Mouse (Mus musculus): Measurements from ENCODE around the gene Gtpbp4.
A peak's percentile ranks its signal among the peaks of the same experiment; 100 is the strongest.
"Not testable (repeated sequence)": the region's sequence is repeated elsewhere in the genome, so short reads cannot be mapped to it uniquely, and the experiment has no call there.

The Gtpbp4 gene

GRCm38 (mm10) chr13:8995990-8996786, at the start of gene Gtpbp4:
Gene Gtpbp4 (minus strand): TSS chr13:8996083.
- DNase-seq = peak; percentile 97

DNA sequence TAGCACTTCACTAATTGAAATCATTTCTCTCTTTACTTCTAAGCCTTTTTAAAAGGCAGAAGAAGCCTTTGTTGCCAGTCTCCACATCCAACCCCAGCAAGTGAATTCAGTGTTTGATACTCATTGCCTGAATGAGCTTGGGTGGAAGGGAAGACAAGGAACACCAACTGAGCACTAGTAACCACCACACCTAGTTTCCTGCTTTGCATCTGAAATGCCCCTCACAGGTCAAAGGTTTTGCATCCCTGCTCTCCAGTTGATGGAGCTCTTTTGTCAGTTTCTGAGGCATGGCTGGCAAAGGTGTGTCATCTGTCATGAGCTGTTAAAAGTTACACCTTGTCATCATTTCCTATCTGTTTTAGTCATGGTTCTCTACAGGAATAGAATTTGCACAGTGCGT, 48.8 kb upstream of the Gtpbp4 start:
- no peak for DNase-seq

DNA sequence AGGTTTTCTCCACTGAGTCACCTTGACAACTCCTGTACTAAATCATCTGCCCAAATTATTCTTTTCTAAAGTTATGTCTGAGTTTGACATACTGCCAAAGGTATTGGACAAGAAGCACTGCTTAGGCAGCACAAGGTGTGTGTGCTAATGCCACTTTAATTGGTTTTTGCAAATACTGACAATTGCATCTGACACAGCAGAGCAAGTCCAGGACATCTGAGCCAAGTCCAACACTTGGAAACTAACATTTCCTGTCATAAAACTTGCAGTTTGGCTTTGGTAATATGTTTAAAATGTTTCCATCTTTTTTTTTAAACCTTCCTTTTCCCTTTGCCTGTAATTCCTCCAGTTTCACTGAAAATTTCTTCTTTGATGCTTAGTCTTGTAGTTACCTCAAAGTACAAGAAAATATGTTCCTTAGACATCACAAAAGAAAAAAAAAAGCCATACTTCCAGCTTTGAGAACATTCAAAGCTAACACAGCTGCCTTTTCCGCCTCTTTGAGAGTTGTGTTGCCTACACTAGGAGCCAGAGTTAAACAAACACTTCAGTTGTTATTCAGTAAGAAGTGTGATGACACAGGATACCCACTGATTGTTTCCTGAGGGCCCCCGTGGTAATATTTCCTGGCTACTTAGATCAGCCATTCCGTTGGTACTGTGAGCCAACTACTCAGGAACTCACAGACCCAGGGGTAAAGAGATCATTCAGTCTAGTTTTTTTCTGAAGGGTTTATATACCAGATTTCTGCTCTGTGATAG, 47.6 kb upstream of the Gtpbp4 start:
- peak; percentile 41 for DNase-seq

DNA sequence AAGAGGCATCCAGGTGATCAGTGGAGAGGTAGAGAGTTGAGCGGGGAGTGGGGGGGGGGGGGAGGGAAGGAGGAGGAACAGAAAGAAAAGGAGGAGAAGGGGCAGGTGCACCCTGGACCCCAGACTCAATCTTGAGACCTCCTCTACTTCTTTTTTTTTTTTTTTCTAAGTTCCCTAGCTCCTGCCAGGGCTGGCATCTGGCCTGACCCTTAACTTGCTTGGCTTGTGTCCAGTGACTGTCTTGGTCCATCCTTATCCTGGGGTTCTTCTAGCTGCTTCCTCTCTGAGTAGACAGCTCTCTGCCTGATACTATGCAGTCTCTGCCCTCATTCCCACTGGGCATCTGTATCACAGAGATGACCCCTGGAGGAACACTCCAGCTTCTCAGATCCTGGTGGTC, 44.7 kb upstream of the Gtpbp4 start:
- no peak for DNase-seq

DNA sequence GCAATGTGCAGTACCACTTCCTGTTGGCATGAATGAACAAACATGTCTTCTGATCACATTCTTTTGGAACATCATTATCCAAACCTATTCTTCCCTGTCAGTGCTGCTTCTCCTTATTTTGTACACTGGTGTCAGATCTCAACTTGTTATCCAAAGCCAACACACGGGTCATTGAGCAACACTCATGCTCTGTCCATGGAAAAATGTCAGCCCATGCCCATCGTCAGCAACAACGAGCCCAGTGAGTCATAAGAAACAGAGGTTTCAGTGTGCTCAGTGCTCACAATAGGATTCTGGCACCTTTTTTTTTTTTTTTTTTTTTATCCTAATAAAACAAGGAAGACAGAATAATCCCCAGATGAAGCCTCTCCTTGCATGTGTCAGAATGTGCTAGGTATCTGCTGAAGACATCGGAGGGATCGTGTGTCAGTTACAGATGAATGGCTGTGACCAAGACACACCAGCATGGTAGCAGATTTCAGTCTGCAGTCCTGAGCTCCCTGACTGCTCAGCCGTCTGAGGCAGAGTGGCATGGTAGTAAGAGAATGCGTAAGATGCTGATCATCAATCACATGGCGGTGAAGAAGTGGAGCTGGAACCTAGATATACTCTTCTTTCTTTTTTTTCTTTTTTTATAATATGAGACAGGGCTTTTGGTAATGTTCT, 36.2 kb upstream of the Gtpbp4 start:
- no peak for DNase-seq

- no peak for DNase-seq
These were observed 34.5 kb upstream of the Gtpbp4 start for GRCm38 (mm10) chr13:9030364-9030763.

DNA sequence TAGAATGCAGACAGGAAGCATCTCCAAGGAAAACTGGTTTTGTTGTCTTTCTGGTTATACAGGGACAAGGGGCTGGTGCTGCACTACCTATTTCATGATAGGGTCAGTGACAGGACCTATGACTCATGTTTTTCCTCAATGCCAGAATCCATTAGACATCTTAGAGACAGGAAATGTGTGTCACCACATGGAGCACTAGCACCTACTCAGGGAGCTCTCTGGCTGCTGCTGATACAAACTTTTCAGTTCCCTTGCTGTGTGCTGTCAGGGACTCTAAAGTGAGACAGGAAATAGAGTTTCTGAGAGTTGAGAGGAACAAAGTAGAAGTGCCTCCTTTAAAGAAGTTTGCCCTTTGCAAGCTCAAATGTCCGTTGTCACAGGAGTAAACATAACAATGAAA, 31.4 kb upstream of the Gtpbp4 start:
- DNase-seq = no peak

DNA sequence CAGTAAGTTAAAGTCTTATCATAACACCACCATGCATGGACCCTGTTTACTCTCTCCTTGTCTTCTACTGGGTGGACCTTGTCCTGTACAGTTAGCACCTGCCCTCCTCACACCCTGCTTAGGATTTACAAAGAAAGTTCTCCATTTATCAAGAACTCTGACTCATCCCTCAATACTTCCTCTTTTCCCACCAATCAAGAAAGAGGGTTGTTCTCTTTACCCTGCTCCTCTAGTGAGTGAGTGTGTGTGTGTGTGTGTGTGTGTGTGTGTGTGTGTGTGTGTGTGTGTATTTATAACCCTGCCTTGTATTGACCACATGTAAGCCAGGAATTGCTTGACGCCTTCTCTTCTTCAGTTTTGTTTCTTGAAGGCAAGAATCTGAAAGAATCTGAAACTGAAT, 26.7 kb upstream of the Gtpbp4 start:
- no peak for DNase-seq

- no peak for DNase-seq
These were observed 25.7 kb upstream of the Gtpbp4 start for GRCm38 (mm10) chr13:9021556-9021955.

DNA sequence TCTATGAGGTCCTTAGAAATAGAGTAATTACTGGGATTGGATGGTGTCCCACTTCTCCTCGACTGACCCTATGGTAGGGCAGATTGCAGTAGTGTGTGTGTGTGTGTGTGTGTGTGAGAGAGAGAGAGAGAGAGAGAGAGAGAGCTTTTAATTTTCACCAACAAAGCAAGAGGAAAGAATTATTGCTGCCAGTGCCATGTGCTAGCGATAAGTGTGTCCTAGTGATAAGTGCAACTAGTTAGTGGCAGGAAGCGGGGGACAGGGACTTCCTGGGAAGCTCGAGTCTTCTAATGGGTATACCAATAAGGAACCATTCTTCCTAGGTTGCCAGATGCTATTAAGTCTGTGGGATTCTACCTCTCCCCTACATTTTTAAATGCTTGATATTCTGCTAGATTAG, 23.8 kb upstream of the Gtpbp4 start:
- DNase-seq = no peak

GRCm38 (mm10) chr13:9018974-9019587, 23.2 kb upstream of the Gtpbp4 start:
- no peak for DNase-seq

DNA sequence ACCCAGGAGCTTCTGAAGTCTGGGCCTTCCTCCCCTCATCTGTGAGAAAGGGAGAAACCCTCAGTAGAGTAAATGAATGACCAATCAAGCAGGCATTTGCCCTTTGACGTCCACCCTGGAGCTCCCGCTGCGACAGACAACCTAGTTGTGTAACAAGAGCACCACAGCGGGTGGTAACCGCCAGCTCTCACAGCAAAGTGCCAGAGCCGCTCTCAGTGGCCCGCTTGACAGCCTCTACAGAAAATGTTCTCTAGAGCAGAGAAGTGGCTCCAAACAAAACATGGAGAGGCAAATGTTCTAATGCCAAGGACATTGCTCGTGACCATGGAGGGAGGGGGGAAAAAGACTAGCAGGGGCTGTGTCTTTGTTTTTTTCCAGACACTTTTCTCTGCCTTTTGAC, 21.3 kb upstream of the Gtpbp4 start:
- peak; percentile 53 for DNase-seq

- DNase-seq = peak; percentile 25
These were observed 18.5 kb upstream of the Gtpbp4 start for GRCm38 (mm10) chr13:9014431-9014830.

DNA sequence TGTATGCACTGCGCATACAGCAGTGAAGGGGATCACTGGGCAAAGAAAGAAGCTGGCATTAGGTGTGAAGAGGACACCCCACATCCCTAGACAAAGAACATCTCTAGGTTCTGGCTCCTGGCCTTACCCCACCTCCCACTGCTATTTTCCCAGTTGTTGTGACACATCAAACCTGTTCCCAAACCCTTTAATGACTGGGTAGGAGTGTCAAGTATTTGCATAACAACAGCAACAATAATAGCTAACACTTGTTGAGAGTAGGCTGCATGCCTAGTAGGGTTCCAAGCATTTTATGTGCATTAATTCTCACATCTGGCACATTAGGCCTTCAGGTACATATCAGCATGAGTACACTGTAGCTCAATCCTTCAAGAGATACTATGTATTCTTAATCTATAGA, 17.6 kb upstream of the Gtpbp4 start:
- DNase-seq = no peak

GRCm38 (mm10) chr13:9011596-9012350, 15.9 kb upstream of the Gtpbp4 start:
- peak; percentile 86 for DNase-seq

DNA sequence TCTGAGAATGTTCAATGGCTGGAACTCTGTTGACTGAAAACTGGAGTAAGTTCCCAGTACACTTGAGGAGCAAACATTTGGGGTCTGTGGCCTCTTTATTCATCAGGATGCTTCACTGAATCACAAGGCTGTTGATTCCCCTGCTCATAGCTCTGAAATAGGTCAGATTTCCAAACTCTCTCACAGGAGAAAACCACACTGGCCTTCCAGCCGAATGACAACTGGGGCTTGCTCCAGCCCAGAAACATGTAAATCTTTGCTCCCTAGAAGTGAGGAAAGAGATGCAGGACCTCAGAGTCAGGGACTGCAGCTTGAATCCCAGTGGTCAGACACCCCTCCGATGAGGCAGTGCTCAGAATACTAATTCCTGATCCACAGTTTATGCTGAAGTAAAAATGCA, 7.4 kb upstream of the Gtpbp4 start:
- no peak for DNase-seq

GRCm38 (mm10) chr13:8999464-8999863, 3.6 kb upstream of the Gtpbp4 start:
- DNase-seq = no peak

GRCm38 (mm10) chr13:8997221-8997620, 1.3 kb upstream of the Gtpbp4 start:
- DNase-seq = not testable (repeated sequence)

GRCm38 (mm10) chr13:8995159-8995989, 509 bp downstream of the Gtpbp4 start:
- peak; percentile 2 for DNase-seq

DNA sequence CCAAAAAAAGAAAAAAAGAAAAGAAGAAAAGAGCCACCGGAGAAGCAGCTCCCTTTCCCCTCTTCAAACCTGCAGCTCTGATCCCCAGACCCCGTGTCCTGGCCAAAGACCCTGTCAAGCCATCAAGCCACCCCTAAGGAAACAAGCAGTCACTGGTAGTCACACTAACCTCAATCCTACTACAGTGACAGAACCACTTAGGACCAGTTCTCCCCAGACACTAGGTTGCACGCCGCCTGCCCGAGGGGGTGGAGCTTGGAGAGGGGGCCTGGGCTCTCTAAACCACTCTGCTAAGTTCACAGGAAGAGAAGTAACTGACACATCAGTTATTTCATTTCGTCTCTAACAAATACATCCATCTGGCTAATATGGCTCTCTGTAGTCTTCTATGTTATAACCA, 3.7 kb downstream of the Gtpbp4 start:
- DNase-seq = no peak

DNA sequence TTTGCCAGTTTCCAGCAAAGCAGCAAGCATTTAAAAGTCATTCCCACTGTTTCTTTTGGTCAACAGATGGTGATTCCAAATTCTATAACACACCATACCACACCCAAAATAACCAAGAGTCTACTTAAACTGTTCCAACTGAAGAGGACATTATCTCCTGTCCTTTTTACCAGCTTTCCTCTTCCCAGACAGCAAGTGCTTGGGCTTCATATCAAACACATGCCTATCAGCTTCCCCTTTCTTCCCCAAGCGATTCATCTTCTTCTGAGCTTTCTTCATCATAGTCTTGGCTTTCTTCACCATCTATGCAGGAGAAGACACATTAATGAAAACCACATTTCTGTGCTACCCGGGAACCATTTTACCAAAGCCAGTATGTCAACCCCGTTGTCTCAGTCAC, 22.9 kb downstream of the Gtpbp4 start:
- DNase-seq = no peak

GRCm38 (mm10) chr13:8972369-8972768, 23.5 kb downstream of the Gtpbp4 start:
- no peak for DNase-seq

Data from lung, postnatal 10 days (tissue).